Mouse (Mus musculus) midbrain, embryonic 14.5 days (tissue): Measurements from ENCODE around the gene Slamf6. TPM values are rescaled to one million over a fixed set of nuclear protein-coding genes. Genes with fewer than 3 reads are reported as not detected.
"Not testable (repeated sequence)": the region's sequence is repeated elsewhere in the genome, so short reads cannot be mapped to it uniquely, and the experiment has no call there.

Experiments used
- ATAC-seq: fragments of 200-750 bp; cut with Nextera tagmentation; 2 replicates; pipeline ENCODE4 v1.8.0; 2017; ENCODE audit warnings: moderate number of reproducible peaks, moderate library complexity; ENCODE audit not compliant: low FRiP score, low TSS enrichment
- DNase-seq: peaks from one replicate; pipeline ENCODE4 v3.0.0-alpha.2; 2015
- H3K27ac ChIP-seq: fragments of 300-500 bp; sonication (generic); replicated peaks from 2 replicates; pipeline ENCODE4 v1.5.1; 2014; ENCODE audit warnings: mild to moderate bottlenecking, low read depth, low read length, moderate library complexity
- H3K27me3 ChIP-seq: fragments of 300-500 bp; sonication (generic); 2 replicates; pipeline ENCODE4 v1.6.1; 2014; ENCODE audit warnings: low read length, control low read depth, mixed read lengths; ENCODE audit not compliant: control insufficient read depth, insufficient read depth
- H3K36me3 ChIP-seq: fragments of 300-500 bp; sonication (generic); 2 replicates; pipeline ENCODE4 v1.6.1; 2014; ENCODE audit warnings: low read length, control low read depth; ENCODE audit not compliant: control insufficient read depth, insufficient read depth
- H3K4me1 ChIP-seq: fragments of 300-500 bp; sonication (generic); 2 replicates; pipeline ENCODE4 v1.6.1; 2014; ENCODE audit warnings: mild to moderate bottlenecking, antibody characterized with exemption, low read length, control low read depth; ENCODE audit not compliant: control insufficient read depth, insufficient read depth
- H3K4me2 ChIP-seq: fragments of 300-500 bp; sonication (generic); 2 replicates; pipeline ENCODE4 v1.6.1; 2014; ENCODE audit warnings: mild to moderate bottlenecking, low read length, moderate library complexity
- H3K4me3 ChIP-seq: fragments of 300-500 bp; sonication (generic); replicated peaks from 2 replicates; pipeline ENCODE4 v1.5.1; 2014; ENCODE audit warnings: low read depth, low read length
- H3K9ac ChIP-seq: fragments of 300-500 bp; sonication (generic); replicated peaks from 2 replicates; pipeline ENCODE4 v1.6.1; 2014; ENCODE audit warnings: mild to moderate bottlenecking, low read length, moderate library complexity
- H3K9me3 ChIP-seq: fragments of 300-500 bp; sonication (generic); 2 replicates; pipeline ENCODE4 v1.6.1; 2016; ENCODE audit warnings: low read length, control low read depth, mixed read lengths; ENCODE audit not compliant: control insufficient read depth
- WGBS: fragments of 180-500 bp; shearing (Covaris S2); extraction: QIAGEN DNeasy Blood & Tissue Kit; methylation state at CpG from one replicate; pipeline ENCODE4 v1.1.7; 2014; 5-methylcytosine and 5-hydroxymethylcytosine counted together
- polyA plus RNA-seq: library from polyadenylated mRNA; unstranded; fragments of >200 nt; fragmentation: Nextera tagmentation; extraction: Ambion mirVana; gene quantifications from 2 replicates; pipeline ENCODE4 v1.2.1, GENCODE M21; 2014

The Slamf6 gene
- polyA plus RNA-seq, result not detected in 2 replicates

GRCm38 (mm10) chr1:171917305-171918039 is at the start of gene Slamf6:
Gene Slamf6, plus strand, starts transcription at chr1:171917515.
- no peak within 1 kb of the TSS for H3K27ac ChIP-seq
- no peaks in the 10 kb centered on the region for H3K36me3 ChIP-seq
- H3K27me3 ChIP-seq, result no peaks in the 10 kb centered on the region
- WGBS, result 83% methylated on average over 14 of the region's 14 CpGs
- ATAC-seq, result no peak
- DNase-seq, result no peak
- H3K4me1 ChIP-seq, result no peaks in the 10 kb centered on the region
- H3K4me2 ChIP-seq, result no peak within 1 kb of the TSS
- no peaks in the 10 kb centered on the region for H3K9me3 ChIP-seq
- H3K9ac ChIP-seq, result no peak within 1 kb of the TSS
- no peak within 1 kb of the TSS for H3K4me3 ChIP-seq

GRCm38 (mm10) chr1:171886989-171887388 is 30.3 kb upstream of the Slamf6 start:
- H3K27me3 ChIP-seq, result no peaks in the 10 kb centered on the region
- no peak for DNase-seq
- WGBS, result 90% methylated on average over 1 of the region's 1 CpGs
- H3K4me1 ChIP-seq, result no peaks in the 10 kb centered on the region
- no peak overlapping the region for H3K4me2 ChIP-seq
- ATAC-seq, result no peak
- no peak overlapping the region for H3K4me3 ChIP-seq
- H3K9me3 ChIP-seq, result no peaks in the 10 kb centered on the region
- H3K36me3 ChIP-seq, result no peaks in the 10 kb centered on the region
- H3K27ac ChIP-seq, result no peak overlapping the region
- no peak overlapping the region for H3K9ac ChIP-seq

- not testable (repeated sequence) for H3K27ac ChIP-seq, H3K9ac ChIP-seq, H3K9me3 ChIP-seq, H3K4me3 ChIP-seq, ATAC-seq, H3K4me2 ChIP-seq, H3K4me1 ChIP-seq, H3K27me3 ChIP-seq, DNase-seq, H3K36me3 ChIP-seq
- WGBS, result 86% methylated on average over 5 of the region's 5 CpGs
These were observed 22.0 kb upstream of the Slamf6 start, which contains the start of gene Gm10521 for GRCm38 (mm10) chr1:171895364-171895763. Gene Gm10521, plus strand, starts transcription at chr1:171895664.

GRCm38 (mm10) chr1:171904011-171904410 is 13.3 kb upstream of the Slamf6 start:
- ATAC-seq (no peak), DNase-seq (no peak)
- Histone ChIP-seq H3K4me2 (no peak overlapping the region), H3K9me3 (no peaks in the 10 kb centered on the region), H3K4me1 (no peaks in the 10 kb centered on the region), H3K9ac (no peak overlapping the region), H3K4me3 (no peak overlapping the region), H3K27me3 (no peaks in the 10 kb centered on the region), H3K36me3 (no peaks in the 10 kb centered on the region), H3K27ac (no peak overlapping the region)
- 77% methylated on average over 1 of the region's 1 CpGs for WGBS

- Histone ChIP-seq H3K9me3 (no peaks in the 10 kb centered on the region), H3K9ac (no peak overlapping the region)
- 71% methylated on average over 13 of the region's 13 CpGs for WGBS
These were observed 1.5 kb upstream of the Slamf6 start for GRCm38 (mm10) chr1:171915638-171916458.

GRCm38 (mm10) chr1:171918136-171918920 is 1.0 kb downstream of the Slamf6 start:
- no peak overlapping the region for H3K9ac ChIP-seq
- no peak overlapping the region for H3K27ac ChIP-seq
- DNase-seq, result no peak
- no peaks in the 10 kb centered on the region for H3K36me3 ChIP-seq
- no peak for ATAC-seq
- no peak overlapping the region for H3K4me3 ChIP-seq
- H3K4me2 ChIP-seq, result no peak overlapping the region
- H3K9me3 ChIP-seq, result no peaks in the 10 kb centered on the region
- H3K27me3 ChIP-seq, result no peaks in the 10 kb centered on the region
- H3K4me1 ChIP-seq, result no peaks in the 10 kb centered on the region
- WGBS, result 88% methylated on average over 12 of the region's 12 CpGs

More at GRCm38 (mm10) chr1:171915638-171916458, 1.5 kb upstream of the Slamf6 start:
- Histone ChIP-seq H3K27me3 (no peaks in the 10 kb centered on the region), H3K4me1 (no peaks in the 10 kb centered on the region), H3K4me3 (no peak overlapping the region), H3K27ac (no peak overlapping the region), H3K4me2 (no peak overlapping the region), H3K36me3 (no peaks in the 10 kb centered on the region)
- ATAC-seq (no peak), DNase-seq (no peak)

- H3K4me1 ChIP-seq, result no peaks in the 10 kb centered on the region
- ATAC-seq, result no peak
- no peak overlapping the region for H3K4me3 ChIP-seq
- no peak overlapping the region for H3K9ac ChIP-seq
- 74% methylated on average over 5 of the region's 5 CpGs for WGBS
- no peaks in the 10 kb centered on the region for H3K9me3 ChIP-seq
- no peak overlapping the region for H3K27ac ChIP-seq
- H3K4me2 ChIP-seq, result no peak overlapping the region
- no peak for DNase-seq
- H3K36me3 ChIP-seq, result no peaks in the 10 kb centered on the region
- no peaks in the 10 kb centered on the region for H3K27me3 ChIP-seq
These were observed 1.9 kb downstream of the Slamf6 start for GRCm38 (mm10) chr1:171919193-171919592.

- Histone ChIP-seq H3K27me3 (no peaks in the 10 kb centered on the region), H3K4me1 (no peaks in the 10 kb centered on the region), H3K9me3 (no peaks in the 10 kb centered on the region), H3K4me3 (no peak overlapping the region), H3K27ac (no peak overlapping the region), H3K9ac (no peak overlapping the region), H3K4me2 (no peak overlapping the region), H3K36me3 (no peaks in the 10 kb centered on the region)
- no peak for ATAC-seq
- 85% methylated on average over 6 of the region's 6 CpGs for WGBS
- DNase-seq, result no peak
These were observed 2.7 kb downstream of the Slamf6 start for GRCm38 (mm10) chr1:171919901-171920510.
